Mouse (Mus musculus) frontal cortex, postnatal 36 days (tissue): ENCODE measurements around the gene Ctsl.
A peak's percentile ranks its signal among the peaks of the same experiment; 100 is the strongest.

Experiments used
- DNase-seq, 2 experiments: peaks; one replicate each; pipeline ENCODE4 v3.0.0; 2022; ENCODE audit warnings: low spot score in 2 of 2

Gene Ctsl

GRCm38 (mm10) chr13:64370173-64370940 is at the start of gene Ctsl:
Ctsl (minus strand) TSS chr13:64370890.
- DNase-seq = peak; percentile 93 to 96

GRCm38 (mm10) chr13:64416955-64417601 is 46.4 kb upstream of the Ctsl start:
- DNase-seq = no peak

GRCm38 (mm10) chr13:64415659-64416058 is 45.0 kb upstream of the Ctsl start:
- no peak for DNase-seq

GRCm38 (mm10) chr13:64412752-64413257 is 42.1 kb upstream of the Ctsl start:
- no peak for DNase-seq

GRCm38 (mm10) chr13:64411282-64411681 is 40.6 kb upstream of the Ctsl start:
- no peak for DNase-seq

- no peak for DNase-seq
These were observed 39.9 kb upstream of the Ctsl start for GRCm38 (mm10) chr13:64410604-64411003.

- no peak for DNase-seq
These were observed 37.3 kb upstream of the Ctsl start for GRCm38 (mm10) chr13:64407992-64408391.

- DNase-seq = no peak
These were observed 34.9 kb upstream of the Ctsl start for GRCm38 (mm10) chr13:64405550-64405949.

GRCm38 (mm10) chr13:64403519-64403918 is 32.8 kb upstream of the Ctsl start:
- DNase-seq = no peak

GRCm38 (mm10) chr13:64402951-64403460 is 32.3 kb upstream of the Ctsl start:
- no peak for DNase-seq

GRCm38 (mm10) chr13:64402504-64402949 is 31.8 kb upstream of the Ctsl start:
- DNase-seq = no peak

- no peak for DNase-seq
These were observed 31.3 kb upstream of the Ctsl start for GRCm38 (mm10) chr13:64402006-64402405.

GRCm38 (mm10) chr13:64400801-64401361 is 30.2 kb upstream of the Ctsl start:
- peak; percentile 3 for DNase-seq

- no peak for DNase-seq
These were observed 29.2 kb upstream of the Ctsl start for GRCm38 (mm10) chr13:64399906-64400305.

GRCm38 (mm10) chr13:64398065-64398464 is 27.4 kb upstream of the Ctsl start:
- DNase-seq = no peak

GRCm38 (mm10) chr13:64396979-64397378 is 26.3 kb upstream of the Ctsl start:
- no peak for DNase-seq

GRCm38 (mm10) chr13:64388415-64388814 is 17.7 kb upstream of the Ctsl start:
- DNase-seq = no peak

- DNase-seq = no peak
These were observed 15.4 kb upstream of the Ctsl start for GRCm38 (mm10) chr13:64386048-64386447.

GRCm38 (mm10) chr13:64384937-64385336 is 14.2 kb upstream of the Ctsl start:
- no peak for DNase-seq

- no peak for DNase-seq
These were observed 9.6 kb upstream of the Ctsl start for GRCm38 (mm10) chr13:64380251-64380650.

- DNase-seq = no peak
These were observed 7.9 kb upstream of the Ctsl start for GRCm38 (mm10) chr13:64378601-64379000.

GRCm38 (mm10) chr13:64376472-64376871 is 5.8 kb upstream of the Ctsl start:
- DNase-seq = no peak
